In the genomic region with DNA sequence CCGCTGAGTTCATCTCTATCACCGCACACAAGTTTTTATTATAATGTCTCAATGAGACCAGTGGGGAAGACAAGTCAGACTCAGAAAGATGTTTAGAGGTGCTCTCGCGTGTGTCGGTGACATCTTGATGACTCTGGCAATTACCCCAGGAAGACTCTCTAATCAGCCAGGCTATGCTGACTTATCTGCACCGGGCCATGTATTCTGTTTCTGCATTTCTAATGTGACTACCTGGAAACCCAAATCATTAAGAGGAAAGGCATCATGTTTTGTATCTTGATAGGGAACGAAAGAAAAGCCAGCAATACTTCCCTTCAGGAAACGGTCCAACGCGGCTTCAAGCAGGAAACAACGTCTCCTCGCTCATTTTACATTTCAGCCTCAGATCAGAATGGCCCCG, we compare ENCODE assay signal across 27 mouse cellular contexts. TPM values are rescaled to one million over a fixed set of nuclear protein-coding genes. Genes with fewer than 3 reads are reported as not detected.
DNase-seq lines count a peak whose midpoint lies in the region; ATAC-seq and TF ChIP-seq lines count a peak whose summit lies in the region.
"Had no signal": no experiment of that assay in that cellular context is flagged by ENCODE, and none has a peak within 500 bp of the region (broad histone marks: within the 10 kb centered on the region; RNA-seq: fewer than 3 reads in every experiment).

No protein-coding gene starts in this region.

- peaks cover 0 to 25% of the 10 kb centered on the region in 2 experiments; a peak in 3 of 4 replicates for H3K4me1 ChIP-seq in MEL (ENCODE audit: control insufficient read depth in 1 of 2, insufficient read depth in 2 of 2, low read length in 2 of 2)
- peaks cover 40% of the 10 kb centered on the region for H3K4me1 ChIP-seq in liver, embryonic 13.5 days (replicated peaks)
- H3K4me1 ChIP-seq: forebrain, embryonic 12.5 days; intestine, embryonic 15.5 days; limb, embryonic 10.5 days; limb, embryonic 15.5 days; lung, embryonic 15.5 days; midbrain, embryonic 10.5 days; midbrain, embryonic 15.5 days had no signal

- TF ChIP-seq RAD21 in MEL (IDR thresholded peaks at IDR 0.05; ENCODE audit: low read depth, low read length): no peak

- H3K9ac ChIP-seq in MEL (ENCODE audit: control insufficient read depth, low read depth, low read length, poor library complexity, severe bottlenecking): peak overlapping the region; percentile 47
- H3K9ac ChIP-seq in liver, embryonic 13.5 days: no peak overlapping the region
- H3K9ac ChIP-seq: forebrain, embryonic 12.5 days; forebrain, postnatal 0 days; heart, embryonic 15.5 days; intestine, embryonic 15.5 days; limb, embryonic 15.5 days; lung, embryonic 15.5 days; midbrain, embryonic 15.5 days had no signal

- H3K9me3 ChIP-seq in MEL (replicated peaks; ENCODE audit: insufficient read depth, low read length): no peaks in the 10 kb centered on the region
- H3K9me3 ChIP-seq in liver, embryonic 13.5 days (replicated peaks): no peaks in the 10 kb centered on the region
- H3K9me3 ChIP-seq: forebrain, embryonic 12.5 days; heart, embryonic 15.5 days; intestine, embryonic 15.5 days; limb, embryonic 10.5 days; limb, embryonic 15.5 days; lung, embryonic 15.5 days; midbrain, embryonic 10.5 days; midbrain, embryonic 15.5 days had no signal

- TF ChIP-seq POLR2A in MEL (IDR thresholded peaks at IDR 0.05; ENCODE audit: control insufficient read depth in 1 of 2, insufficient read depth in 1 of 2, low read depth in 1 of 2, low read length in 2 of 2, poor library complexity in 1 of 2): 0 out of 4 replicates have a peak, but pooled peaks of 1 of the 2 experiments have one; percentile 34

- WGBS in liver, embryonic 13.5 days (ENCODE audit: insufficient replicate concordance): 30% methylated on average over 13 of the region's 13 CpGs

- H3K27me3 ChIP-seq in MEL (ENCODE audit: control insufficient read depth in 1 of 2, insufficient read depth in 2 of 2, low read length in 2 of 2): no peaks in the 10 kb centered on the region
- H3K27me3 ChIP-seq in liver, embryonic 13.5 days: no peaks in the 10 kb centered on the region
- H3K27me3 ChIP-seq: forebrain, embryonic 12.5 days; heart, embryonic 15.5 days; intestine, embryonic 15.5 days; limb, embryonic 15.5 days; lung, embryonic 15.5 days; midbrain, embryonic 15.5 days had no signal

- ATAC-seq in liver, embryonic 13.5 days (ENCODE audit: low read depth): peak; percentile 85
- peak; percentile 42 for ATAC-seq in megakaryocyte progenitor cell, adult 5-6 weeks (replicated peaks; ENCODE audit: poor library complexity)
- ATAC-seq: activated CD4-positive, CD25-positive, alpha-beta regulatory T cell, adult 4 months; forebrain, postnatal 0 days; hindbrain, embryonic 16.5 days; intestine, embryonic 15.5 days; midbrain, embryonic 15.5 days had no signal

- peak overlapping the region; percentile 14 to 23 for H3K4me3 ChIP-seq in MEL (ENCODE audit: control insufficient read depth in 1 of 2, insufficient read depth in 1 of 2, low read depth in 2 of 2, low read length in 2 of 2)
- H3K4me3 ChIP-seq in liver, embryonic 13.5 days (replicated peaks): no peak overlapping the region
- H3K4me3 ChIP-seq: erythroblast, embryonic 14.5 days; forebrain, embryonic 12.5 days; heart, embryonic 15.5 days; intestine, embryonic 15.5 days; limb, embryonic 10.5 days; limb, embryonic 15.5 days; lung, embryonic 15.5 days; midbrain, embryonic 10.5 days; midbrain, embryonic 15.5 days had no signal

- H3K36me3 ChIP-seq in MEL (ENCODE audit: control insufficient read depth in 1 of 2, insufficient read depth in 2 of 2, low read length in 2 of 2): peaks cover 0 to 19% of the 10 kb centered on the region in 2 experiments; a peak in 2 of 4 replicates
- no peaks in the 10 kb centered on the region for H3K36me3 ChIP-seq in liver, embryonic 13.5 days
- H3K36me3 ChIP-seq: forebrain, embryonic 12.5 days; heart, embryonic 15.5 days; intestine, embryonic 15.5 days; limb, embryonic 10.5 days; limb, embryonic 15.5 days; lung, embryonic 15.5 days; midbrain, embryonic 10.5 days; midbrain, embryonic 15.5 days had no signal

- no peak for TF ChIP-seq CTCF in MEL (IDR thresholded peaks at IDR 0.05 in 2 of 3, conservative IDR thresholded peaks at IDR 0.05 in 1 of 3; ENCODE audit: control insufficient read depth in 1 of 3, insufficient read depth in 1 of 3, low read depth in 2 of 3, low read length in 3 of 3, poor library complexity in 1 of 3, severe bottlenecking in 1 of 3)

- H3K79me2 ChIP-seq in MEL (ENCODE audit: control insufficient read depth, insufficient read depth, low read length, poor library complexity): no peaks in the 10 kb centered on the region

- TF ChIP-seq EP300 in MEL (IDR thresholded peaks at IDR 0.05; ENCODE audit: low read depth in 1 of 2, low read length in 2 of 2): peak; percentile 82 to 89

- peak overlapping the region; percentile 49 for H3K4me2 ChIP-seq in liver, embryonic 13.5 days
- H3K4me2 ChIP-seq: forebrain, embryonic 12.5 days; heart, embryonic 15.5 days; intestine, embryonic 15.5 days; limb, embryonic 15.5 days; lung, embryonic 15.5 days; midbrain, embryonic 15.5 days had no signal

- peak; percentile 82 for DNase-seq in MEL (ENCODE audit: low read depth, low spot score)
- peak; percentile 70 for DNase-seq in c-Kit-positive CD71-positive TER-119-positive erythroid progenitor cells, embryonic 14.5 days (ENCODE audit: low spot score)
- peak; percentile 43 for DNase-seq in liver, embryonic 13.5 days
- no peak for DNase-seq in spleen, adult 12 weeks (ENCODE audit: low spot score)
- DNase-seq in gastrocnemius, postnatal 10 days: no peak
- no peak for DNase-seq in urinary bladder, postnatal 14 days (ENCODE audit: low spot score)
- DNase-seq: adrenal gland, adult 8-10 months; cerebellum, adult 11-12 months; cerebellum, postnatal 10 days; forebrain, postnatal 0 days; kidney, adult 2 months; kidney, postnatal 10 days; layer of hippocampus, postnatal 36 days; lung, postnatal 36 days; thymus, postnatal 4 days had no signal

- peak overlapping the region; percentile 57 for H3K27ac ChIP-seq in MEL (ENCODE audit: control insufficient read depth, low read depth, low read length)
- H3K27ac ChIP-seq in liver, embryonic 13.5 days: peak overlapping the region; percentile 83
- H3K27ac ChIP-seq: forebrain, embryonic 12.5 days; heart, embryonic 15.5 days; intestine, embryonic 15.5 days; limb, embryonic 10.5 days; limb, embryonic 15.5 days; lung, embryonic 15.5 days; midbrain, embryonic 10.5 days; midbrain, embryonic 15.5 days had no signal

TF ChIP-seq in MEL, 35 proteins besides CTCF, POLR2A, EP300 and RAD21:
- TF ChIP-seq ZNF384 (IDR thresholded peaks at IDR 0.05; ENCODE audit: low read depth, low read length) (no peak), JUND (IDR thresholded peaks at IDR 0.05; ENCODE audit: low read depth, low read length) (no peak), GATA1 (IDR thresholded peaks at IDR 0.05; ENCODE audit: low read depth, low read length) (peak; percentile 92), ZC3H11A (IDR thresholded peaks at IDR 0.05; ENCODE audit: low read depth, low read length) (no peak), TCF12 (IDR thresholded peaks at IDR 0.05; ENCODE audit: low read depth, low read length) (peak; percentile 75), BHLHE40 (IDR thresholded peaks at IDR 0.05; ENCODE audit: borderline replicate concordance, low read depth, low read length) (no peak), E2F4 (IDR thresholded peaks at IDR 0.05; ENCODE audit: borderline replicate concordance, low read depth, low read length) (no peak), MAZ (IDR thresholded peaks at IDR 0.05; ENCODE audit: low read depth, low read length) (no peak), RCOR1 (IDR thresholded peaks at IDR 0.05; ENCODE audit: low read depth, low read length) (0 out of 2 replicates have a peak, but pooled peaks have one; percentile 11), ETS1 (IDR thresholded peaks at IDR 0.05; ENCODE audit: low read depth, low read length) (peak; percentile 68; the same call in 1 of the 2 replicates), MXI1 (IDR thresholded peaks at IDR 0.05; ENCODE audit: low read depth, low read length) (0 out of 2 replicates have a peak, but pooled peaks have one; percentile 9), HCFC1 (IDR thresholded peaks at IDR 0.05; ENCODE audit: low read depth, low read length) (no peak), MYC (IDR thresholded peaks at IDR 0.05; ENCODE audit: low read depth, low read length) (peak; percentile 65; the same call in 1 of the 2 replicates), SIN3A (IDR thresholded peaks at IDR 0.05; ENCODE audit: low read length) (peak; percentile 56), ZMIZ1 (IDR thresholded peaks at IDR 0.05; ENCODE audit: low read depth, low read length) (no peak), CHD1 (IDR thresholded peaks at IDR 0.05; ENCODE audit: low read depth, low read length) (no peak), MAX (IDR thresholded peaks at IDR 0.05; ENCODE audit: low read length) (no peak), MEF2A (IDR thresholded peaks at IDR 0.05; ENCODE audit: extremely low read depth, insufficient replicate concordance, low read depth, low read length, poor library complexity, severe bottlenecking) (no peak), TBP (IDR thresholded peaks at IDR 0.05; ENCODE audit: low read depth, low read length) (0 out of 2 replicates have a peak, but pooled peaks have one; percentile 20), TAL1 (IDR thresholded peaks at IDR 0.05; ENCODE audit: low read length) (peak; percentile 58), POLR2AphosphoS2 (IDR thresholded peaks at IDR 0.05; ENCODE audit: low read length) (no peak), USF2 (IDR thresholded peaks at IDR 0.05; ENCODE audit: borderline replicate concordance in 1 of 2, insufficient read depth in 1 of 2, low read depth in 1 of 2, low read length in 2 of 2) (no peak)

RNA-seq across cellular contexts. Expression of gene Fry, which starts 17.1 kb away (rescaled TPM):
- total RNA-seq in MEL (2012; rRNA removed): 2.3 TPM in 2 replicates
- 1 to 10 TPM in 1 of 2 experiments, not detected in 1; 1.9 TPM for polyA plus RNA-seq in MEL (2012; ENCODE audit: insufficient read depth in 1 of 2, insufficient read length in 2 of 2, low read depth in 1 of 2, low replicate concordance in 2 of 2, missing spikeins in 1 of 2)
- 2.4 TPM in 2 replicates for polyA plus RNA-seq in liver, embryonic 13.5 days (2015; fragmentation: Nextera tagmentation; extraction: Ambion mirVana)
- 17.8 and 22.1 TPM in 2 replicates for total RNA-seq in megakaryocyte progenitor cell, adult 5-6 weeks (2015)
- total RNA-seq in megakaryocyte progenitor cell, adult 5-6 weeks (2017): 19.2 and 21.1 TPM in 2 replicates
- 10 to 100 TPM; 77.1 to 89.4 TPM for total RNA-seq in gastrocnemius, postnatal 10 days (2021)

Comparison
In these comparisons a context has a peak if more than half of its experiments do, and no peak if none do; other contexts are left out.
1. DNase-seq: peak in MEL (single experiment), c-Kit-positive CD71-positive TER-119-positive erythroid progenitor cells, embryonic 14.5 days (single experiment) and liver, embryonic 13.5 days (single experiment); none in spleen, adult 12 weeks (single experiment), gastrocnemius, postnatal 10 days (single experiment) and urinary bladder, postnatal 14 days (single experiment).